Comparison of ENCODE assay signal across 11 mouse cellular contexts in the genomic region with DNA sequence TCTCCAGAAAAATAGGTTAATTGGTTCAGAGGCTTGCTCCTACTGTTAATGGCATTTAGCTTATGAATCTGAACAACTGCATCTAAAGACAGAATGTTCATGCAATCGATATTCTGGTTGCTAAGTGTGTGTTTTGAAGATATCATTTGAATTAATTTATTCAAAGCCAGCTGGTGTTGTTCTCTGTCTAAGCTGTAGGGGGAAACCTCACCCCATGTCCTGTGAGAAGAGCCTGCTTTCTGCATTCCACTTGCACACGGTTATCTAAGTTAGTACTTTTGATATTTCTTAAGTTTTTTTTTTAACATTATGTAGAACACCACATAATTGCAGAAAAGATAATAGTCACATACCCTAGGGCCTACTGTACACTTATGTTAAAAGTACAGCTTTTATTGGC.
A peak's percentile ranks its signal among the peaks of the same experiment; 100 is the strongest.
DNase-seq lines count a peak whose midpoint lies in the region; ATAC-seq and TF ChIP-seq lines count a peak whose summit lies in the region.
"Had no signal": no experiment of that assay in that cellular context is flagged by ENCODE, and none has a peak within 500 bp of the region (broad histone marks: within the 10 kb centered on the region; RNA-seq: fewer than 3 reads in every experiment).

No protein-coding gene starts in this region.

- intact Hi-C loops in left cerebral cortex, postnatal 25 days (cut with DNase I) = loop anchor here (1.0 to 5.0 kb wide), 2 partner anchors 250 to 394 kb away; no protein-coding TSS in a partner anchor

- no peaks in the 10 kb centered on the region for H3K36me3 ChIP-seq in limb, embryonic 14.5 days (ENCODE audit: control insufficient read depth, insufficient read depth, low read length)
- no peaks in the 10 kb centered on the region for H3K36me3 ChIP-seq in limb, embryonic 10.5 days
- H3K36me3 ChIP-seq in forebrain, embryonic 16.5 days (ENCODE audit: control insufficient read depth, insufficient read depth) = no peaks in the 10 kb centered on the region
- H3K36me3 ChIP-seq: embryonic facial prominence, embryonic 15.5 days; limb, embryonic 15.5 days; stomach, embryonic 15.5 days had no signal

- H3K27me3 ChIP-seq in limb, embryonic 14.5 days (ENCODE audit: control insufficient read depth, insufficient read depth, low read length) = no peaks in the 10 kb centered on the region
- no peaks in the 10 kb centered on the region for H3K27me3 ChIP-seq in limb, embryonic 10.5 days (ENCODE audit: low read depth, poor library complexity, severe bottlenecking)
- H3K27me3 ChIP-seq in forebrain, embryonic 16.5 days (replicated peaks; ENCODE audit: control insufficient read depth, insufficient read depth, low read length) = no peaks in the 10 kb centered on the region
- H3K27me3 ChIP-seq: stomach, embryonic 15.5 days had no signal

- no peak for TF ChIP-seq POLR2A in limb, embryonic 14.5 days (IDR thresholded peaks at IDR 0.05; ENCODE audit: borderline replicate concordance, extremely low read depth, insufficient read depth, insufficient read length)

- no peak for ATAC-seq in limb, embryonic 14.5 days (ENCODE audit: low FRiP score, low read depth)
- ATAC-seq in forebrain, embryonic 16.5 days = peak; percentile 81

- H3K9ac ChIP-seq in limb, embryonic 14.5 days (ENCODE audit: low read depth, low read length, severe bottlenecking) = no peak overlapping the region
- no peak overlapping the region for H3K9ac ChIP-seq in forebrain, embryonic 16.5 days (replicated peaks; ENCODE audit: low read depth, low read length)
- H3K9ac ChIP-seq: embryonic facial prominence, embryonic 15.5 days; limb, embryonic 15.5 days; stomach, embryonic 15.5 days had no signal

- H3K27ac ChIP-seq in limb, embryonic 14.5 days (replicated peaks; ENCODE audit: low read depth, low read length) = no peak overlapping the region
- no peak overlapping the region for H3K27ac ChIP-seq in limb, embryonic 10.5 days
- no peak overlapping the region for H3K27ac ChIP-seq in forebrain, embryonic 16.5 days (ENCODE audit: low read length)
- H3K27ac ChIP-seq: embryonic facial prominence, embryonic 15.5 days; limb, embryonic 15.5 days; stomach, embryonic 15.5 days had no signal

- H3K4me3 ChIP-seq in limb, embryonic 14.5 days (replicated peaks; ENCODE audit: low read length) = no peak overlapping the region
- no peak overlapping the region for H3K4me3 ChIP-seq in limb, embryonic 10.5 days
- no peak overlapping the region for H3K4me3 ChIP-seq in forebrain, embryonic 16.5 days (replicated peaks; ENCODE audit: low read length)
- H3K4me3 ChIP-seq: embryonic facial prominence, embryonic 15.5 days; limb, embryonic 15.5 days; stomach, embryonic 15.5 days had no signal

- H3K4me1 ChIP-seq in limb, embryonic 14.5 days (ENCODE audit: control insufficient read depth, insufficient read depth, low read length) = peaks cover 7% of the 10 kb centered on the region
- H3K4me1 ChIP-seq in limb, embryonic 10.5 days = no peaks in the 10 kb centered on the region
- no peaks in the 10 kb centered on the region for H3K4me1 ChIP-seq in forebrain, embryonic 16.5 days (replicated peaks; ENCODE audit: control insufficient read depth, insufficient read depth, low read length)
- H3K4me1 ChIP-seq: embryonic facial prominence, embryonic 15.5 days; limb, embryonic 15.5 days; stomach, embryonic 15.5 days had no signal

- H3K9me3 ChIP-seq in limb, embryonic 14.5 days (ENCODE audit: control insufficient read depth, low read length) = no peaks in the 10 kb centered on the region
- no peaks in the 10 kb centered on the region for H3K9me3 ChIP-seq in limb, embryonic 10.5 days (replicated peaks)
- no peaks in the 10 kb centered on the region for H3K9me3 ChIP-seq in forebrain, embryonic 16.5 days (ENCODE audit: control insufficient read depth, low read length)
- H3K9me3 ChIP-seq: embryonic facial prominence, embryonic 15.5 days; limb, embryonic 15.5 days; stomach, embryonic 15.5 days had no signal

- no peak overlapping the region for H3K4me2 ChIP-seq in limb, embryonic 14.5 days (replicated peaks; ENCODE audit: low read depth, low read length, severe bottlenecking)
- no peak overlapping the region for H3K4me2 ChIP-seq in forebrain, embryonic 16.5 days (ENCODE audit: low read length)
- H3K4me2 ChIP-seq: embryonic facial prominence, embryonic 15.5 days; limb, embryonic 15.5 days; stomach, embryonic 15.5 days had no signal

- DNase-seq in adrenal gland, postnatal 14 days = peak; percentile 27
- no peak for DNase-seq in adrenal gland, adult 2 months
- DNase-seq in limb, embryonic 14.5 days (ENCODE audit: low spot score) = peak; percentile 66
- DNase-seq in limb, embryonic 10.5 days (ENCODE audit: low spot score) = no peak
- DNase-seq in left cerebral cortex, postnatal 25 days (ENCODE audit: low spot score in 2 of 2) = peak; percentile 57 to 88
- peak; percentile 32 for DNase-seq in thymus, postnatal 14 days
- no peak for DNase-seq in yolk sac, embryonic 10.5 days (ENCODE audit: low spot score)

- 36% methylated on average over 2 of the region's 2 CpGs for WGBS in limb, embryonic 14.5 days
- 59% methylated on average over 2 of the region's 2 CpGs for WGBS in limb, embryonic 10.5 days
- WGBS in forebrain, embryonic 16.5 days = 11% methylated on average over 2 of the region's 2 CpGs

Comparison
In these comparisons a context has a peak if more than half of its experiments do, and no peak if none do; other contexts are left out.
1. DNase-seq: peak in adrenal gland, postnatal 14 days (single experiment), limb, embryonic 14.5 days (single experiment), left cerebral cortex, postnatal 25 days (2 of 2) and thymus, postnatal 14 days (single experiment); none in adrenal gland, adult 2 months (single experiment), limb, embryonic 10.5 days (single experiment) and yolk sac, embryonic 10.5 days (single experiment).